Mouse (Mus musculus): ENCODE measurements around the gene Bahcc1. TPM values are rescaled to one million over a fixed set of nuclear protein-coding genes. Genes with fewer than 3 reads are reported as not detected.

The Bahcc1 gene
- total and polyA plus RNA-seq, 3 experiments: 0.04 TPM; not detected in 2

GRCm38 (mm10) chr11:120248160-120248793 lies 15.5 kb downstream of the Bahcc1 start:
- Histone ChIP-seq H3K27ac (ENCODE audit: insufficient read depth, low read depth) (no peak overlapping the region), H3K27me3 (replicated peaks) (peaks cover 89% of the 10 kb centered on the region)
- no peak for DNase-seq (ENCODE audit: extremely low read depth)

DNA sequence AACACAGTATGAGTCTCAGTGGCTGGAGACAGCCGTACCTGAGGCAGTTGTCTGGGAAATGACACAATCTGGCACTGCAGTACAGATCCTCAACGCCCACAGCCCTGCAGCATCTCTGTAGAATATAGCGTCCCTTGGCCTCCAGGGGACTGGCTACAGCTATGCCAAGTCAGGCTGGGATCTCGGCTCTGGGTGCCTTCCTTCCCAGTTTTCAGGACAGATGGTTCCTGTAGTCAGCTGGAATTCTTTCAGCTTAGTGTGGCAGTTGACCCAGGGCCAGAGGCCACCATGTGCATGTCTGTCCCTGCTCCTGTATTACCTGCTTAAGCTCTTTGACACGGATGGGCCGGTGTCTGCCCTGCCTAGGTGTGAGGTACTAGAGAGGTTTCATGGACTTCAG lies 16.2 kb downstream of the Bahcc1 start:
- Histone ChIP-seq H3K9me3 (replicated peaks; ENCODE audit: low read length) (no peaks in the 10 kb centered on the region), H3K27ac (ENCODE audit: insufficient read depth, low read depth) (no peak overlapping the region), H3K27me3 (replicated peaks) (peaks cover 89% of the 10 kb centered on the region), H3K36me3 (replicated peaks in 1 of 2; ENCODE audit: control insufficient read depth in 1 of 2, insufficient read depth in 1 of 2, low read length in 1 of 2) (no peaks in the 10 kb centered on the region), H3K79me2 (replicated peaks; ENCODE audit: control insufficient read depth, extremely low read depth, insufficient read depth, poor library complexity, severe bottlenecking) (no peaks in the 10 kb centered on the region), H3K4me2 (ENCODE audit: insufficient read depth, low read depth, poor library complexity, severe bottlenecking) (no peak overlapping the region), H3K4me3 (replicated peaks in 1 of 3; ENCODE audit: low read depth in 2 of 3, low read length in 2 of 3, poor library complexity in 1 of 3) (no peak overlapping the region), H3K4me1 (ENCODE audit: control insufficient read depth in 1 of 2, insufficient read depth in 2 of 2) (peaks cover 0 to 5% of the 10 kb centered on the region in 2 experiments; a peak in 1 of 4 replicates), H3K9ac (ENCODE audit: insufficient read depth, low read depth) (no peak overlapping the region)
- in situ Hi-C loops (cut with MboI; ENCODE audit: low pct_ligation_motif_present, low pct_unique_long_range_greater_than_20kb, low sequenced_read_pairs) (no loop called here), dilution Hi-C loops (cut with MboI; ENCODE audit: extremely low pct_ligation_motif_present, extremely low pct_unique_long_range_greater_than_20kb, low sequenced_read_pairs) (no loop called here)
- DNase-seq (ENCODE audit: extremely low read depth): no peak
- no peak for TF ChIP-seq RAD21 (IDR thresholded peaks at IDR 0.05; ENCODE audit: low read depth, low read length)
- TF ChIP-seq TBP (conservative IDR thresholded peaks at IDR 0.05; ENCODE audit: low read depth, low read length): 0 out of 2 replicates have a peak, but pooled peaks have one; percentile 50

More at GRCm38 (mm10) chr11:120248160-120248793, 15.5 kb downstream of the Bahcc1 start:
- no peak for TF ChIP-seq TBP (conservative IDR thresholded peaks at IDR 0.05; ENCODE audit: low read depth, low read length)
- TF ChIP-seq UBTF (IDR thresholded peaks at IDR 0.05; ENCODE audit: low read depth, low read length): no peak
- no peak for TF ChIP-seq MEF2A (IDR thresholded peaks at IDR 0.05; ENCODE audit: borderline replicate concordance, low read depth, low read length)
- TF ChIP-seq RAD21 (IDR thresholded peaks at IDR 0.05; ENCODE audit: low read depth, low read length): no peak
- no peak for TF ChIP-seq MAZ (IDR thresholded peaks at IDR 0.05; ENCODE audit: low read depth, low read length)
- no peak for TF ChIP-seq KAT2A (IDR thresholded peaks at IDR 0.05; ENCODE audit: insufficient replicate concordance, low read length)
- TF ChIP-seq ELF1 (IDR thresholded peaks at IDR 0.05; ENCODE audit: low read depth, low read length): no peak
- no peak for TF ChIP-seq HCFC1 (IDR thresholded peaks at IDR 0.05; ENCODE audit: low read depth, low read length)
- no peak for TF ChIP-seq USF1 (IDR thresholded peaks at IDR 0.05; ENCODE audit: low read depth, low read length)
- TF ChIP-seq POLR2A (IDR thresholded peaks at IDR 0.05; ENCODE audit: low read depth, low read length): no peak
- TF ChIP-seq SIN3A (IDR thresholded peaks at IDR 0.05; ENCODE audit: low read length): no peak
- Histone ChIP-seq H3K4me3 (replicated peaks in 1 of 3; ENCODE audit: low read depth in 2 of 3, low read length in 2 of 3, poor library complexity in 1 of 3) (no peak overlapping the region), H3K4me1 (ENCODE audit: control insufficient read depth in 1 of 2, insufficient read depth in 2 of 2) (peaks cover 0 to 5% of the 10 kb centered on the region in 2 experiments; a peak in 1 of 4 replicates), H3K36me3 (replicated peaks in 1 of 2; ENCODE audit: control insufficient read depth in 1 of 2, insufficient read depth in 1 of 2, low read length in 1 of 2) (no peaks in the 10 kb centered on the region), H3K79me2 (replicated peaks; ENCODE audit: control insufficient read depth, extremely low read depth, insufficient read depth, poor library complexity, severe bottlenecking) (no peaks in the 10 kb centered on the region), H3K9me3 (replicated peaks; ENCODE audit: low read length) (no peaks in the 10 kb centered on the region), H3K4me2 (ENCODE audit: insufficient read depth, low read depth, poor library complexity, severe bottlenecking) (no peak overlapping the region), H3K9ac (ENCODE audit: insufficient read depth, low read depth) (no peak overlapping the region)
- in situ Hi-C loops (cut with MboI; ENCODE audit: low pct_ligation_motif_present, low pct_unique_long_range_greater_than_20kb, low sequenced_read_pairs): no loop called here
- dilution Hi-C loops (cut with MboI; ENCODE audit: extremely low pct_ligation_motif_present, extremely low pct_unique_long_range_greater_than_20kb, low sequenced_read_pairs): no loop called here
